Mouse (Mus musculus) forebrain, embryonic 16.5 days (tissue): ENCODE results near the gene Ddx23. TPM values are rescaled to one million over a fixed set of nuclear protein-coding genes. Genes with fewer than 3 reads are reported as not detected.

Experiments
- ATAC-seq: fragments of 200-750 bp; cut with Nextera tagmentation; 2 replicates; pipeline ENCODE4 v1.8.0; 2017; ENCODE audit warnings: mild to moderate bottlenecking, moderate library complexity
- H3K27ac ChIP-seq: fragments of 300-500 bp; sonication (generic); 2 replicates; pipeline ENCODE4 v1.5.1; 2014; ENCODE audit warnings: low read length, control low read depth
- H3K27me3 ChIP-seq: fragments of 300-500 bp; sonication (generic); replicated peaks from 2 replicates; pipeline ENCODE4 v1.6.1; 2014; ENCODE audit warnings: low read length; ENCODE audit not compliant: control insufficient read depth, insufficient read depth
- H3K36me3 ChIP-seq: fragments of 300-500 bp; sonication (generic); 2 replicates; pipeline ENCODE4 v1.6.1; 2014; ENCODE audit not compliant: control insufficient read depth, insufficient read depth
- H3K4me1 ChIP-seq: fragments of 300-500 bp; sonication (generic); replicated peaks from 2 replicates; pipeline ENCODE4 v1.6.1; 2014; ENCODE audit warnings: low read length; ENCODE audit not compliant: control insufficient read depth, insufficient read depth
- H3K4me2 ChIP-seq: fragments of 300-500 bp; sonication (generic); 2 replicates; pipeline ENCODE4 v1.6.1; 2014; ENCODE audit warnings: mild to moderate bottlenecking, low read length, control low read depth
- H3K4me3 ChIP-seq: fragments of 300-500 bp; sonication (generic); replicated peaks from 2 replicates; pipeline ENCODE4 v1.5.1; 2014; ENCODE audit warnings: mild to moderate bottlenecking, low read length, control low read depth
- H3K9ac ChIP-seq: fragments of 300-500 bp; sonication (generic); replicated peaks from 2 replicates; pipeline ENCODE4 v1.6.1; 2014; ENCODE audit warnings: low read depth, low read length, control low read depth
- H3K9me3 ChIP-seq: fragments of 300-500 bp; sonication (generic); 2 replicates; pipeline ENCODE4 v1.6.1; 2016; ENCODE audit warnings: low read length; ENCODE audit not compliant: control insufficient read depth
- WGBS: fragments of 180-500 bp; shearing (Covaris S2); extraction: QIAGEN DNeasy Blood & Tissue Kit; methylation state at CpG from one replicate; pipeline ENCODE4 v1.1.7; 2014; 5-methylcytosine and 5-hydroxymethylcytosine counted together
- polyA plus RNA-seq: library from polyadenylated mRNA; unstranded; fragments of >200 nt; fragmentation: Nextera tagmentation; extraction: Ambion mirVana; gene quantifications from 2 replicates; pipeline ENCODE4 v1.2.1, GENCODE M21; 2015

The Ddx23 gene
- polyA plus RNA-seq, 1 experiment from 2014 or later = 25.5 TPM

- Histone ChIP-seq H3K36me3 (peaks cover 6% of the 10 kb centered on the region; the same call in 1 of the 2 replicates), H3K4me2 (peak overlapping the region; percentile 81), H3K4me3 (peak overlapping the region; percentile 93), H3K4me1 (peaks cover 24% of the 10 kb centered on the region), H3K27ac (no peak overlapping the region), H3K9me3 (no peaks in the 10 kb centered on the region), H3K27me3 (no peaks in the 10 kb centered on the region), H3K9ac (peak overlapping the region; percentile 95)
- ATAC-seq = no peak; the same call in 1 of the 2 replicates
- WGBS = 11% methylated on average over 9 of the region's 10 CpGs
Measured at GRCm38 (mm10) chr15:98608058-98608783, 54.5 kb downstream of the Ddx23 start.

DNA sequence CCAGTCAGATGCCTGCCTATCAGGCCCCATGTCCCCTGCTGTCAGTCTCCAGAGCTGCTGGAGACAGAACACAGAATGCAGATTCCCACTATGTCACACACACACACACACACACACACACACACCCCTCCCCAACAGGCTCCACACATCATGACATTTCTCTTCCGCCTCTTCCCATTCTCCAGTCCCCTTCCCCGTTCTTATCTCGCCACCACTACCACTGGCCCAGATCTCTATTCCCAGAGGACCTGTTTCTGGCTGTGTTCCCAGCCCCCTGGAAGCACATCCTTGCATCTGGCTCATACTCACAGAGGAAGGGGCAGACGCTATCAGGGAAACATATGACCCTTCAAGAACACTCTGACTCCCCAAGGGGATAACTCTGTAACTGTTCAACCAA, 55.1 kb downstream of the Ddx23 start:
- Histone ChIP-seq H3K36me3 (peaks cover 6% of the 10 kb centered on the region; the same call in 1 of the 2 replicates), H3K27ac (no peak overlapping the region), H3K27me3 (no peaks in the 10 kb centered on the region), H3K4me3 (peak overlapping the region; percentile 93), H3K9ac (no peak overlapping the region; the same call in 1 of the 2 replicates), H3K9me3 (no peaks in the 10 kb centered on the region), H3K4me1 (peaks cover 29% of the 10 kb centered on the region), H3K4me2 (peak overlapping the region; percentile 81)
- no peak for ATAC-seq
- 18% methylated on average over 4 of the region's 4 CpGs for WGBS

DNA sequence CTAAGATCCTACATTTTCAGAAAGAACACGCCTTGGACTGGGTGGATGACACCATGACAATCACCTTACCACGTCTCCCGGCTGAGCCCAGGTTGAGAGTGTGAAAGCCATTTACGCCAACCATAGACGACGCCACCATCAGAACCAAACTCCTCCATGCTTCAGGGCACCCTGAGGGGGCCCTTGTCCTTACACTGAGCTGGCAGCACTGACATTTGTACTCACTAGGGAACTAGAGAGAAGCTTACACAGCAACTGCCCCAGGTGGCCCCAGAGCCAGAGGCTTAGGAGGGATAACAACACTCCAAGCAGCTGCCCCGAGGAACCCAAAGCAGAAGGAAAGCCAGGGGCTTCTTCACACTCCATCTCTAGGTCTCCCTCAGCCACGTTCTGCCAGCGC, 56.0 kb downstream of the Ddx23 start:
- no peak for ATAC-seq
- Histone ChIP-seq H3K36me3 (peaks cover 6% of the 10 kb centered on the region; the same call in 1 of the 2 replicates), H3K9ac (no peak overlapping the region), H3K9me3 (no peaks in the 10 kb centered on the region), H3K27me3 (no peaks in the 10 kb centered on the region), H3K4me3 (no peak overlapping the region), H3K27ac (no peak overlapping the region), H3K4me1 (peaks cover 37% of the 10 kb centered on the region), H3K4me2 (no peak overlapping the region)
- WGBS = 68% methylated on average over 9 of the region's 9 CpGs

DNA sequence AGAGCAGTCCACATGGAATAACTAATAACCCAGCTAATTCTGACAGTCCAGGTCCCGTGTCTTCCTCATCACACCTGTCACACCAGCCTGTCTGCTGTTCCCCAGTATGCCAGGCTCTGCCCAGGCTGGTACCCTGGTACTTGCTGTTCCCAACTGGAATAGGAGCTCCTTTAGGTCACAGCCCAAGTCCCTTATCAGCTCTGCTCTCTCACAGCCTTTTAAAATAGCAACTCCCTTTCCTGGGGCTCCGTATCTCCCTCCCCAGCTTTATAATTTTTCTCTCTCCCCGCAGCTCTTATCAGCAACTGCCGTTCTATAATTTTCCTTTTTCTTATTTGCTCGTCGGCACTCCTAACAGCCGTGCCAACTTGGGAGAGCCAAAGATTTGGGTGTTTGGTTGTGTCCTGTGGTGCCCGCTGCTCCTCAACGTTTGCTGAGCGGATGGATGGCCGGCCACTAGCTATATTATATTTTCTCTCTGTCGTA, 56.6 kb downstream of the Ddx23 start:
- H3K27me3 ChIP-seq = no peaks in the 10 kb centered on the region
- no peak overlapping the region for H3K4me2 ChIP-seq
- H3K9me3 ChIP-seq = no peaks in the 10 kb centered on the region
- no peak overlapping the region for H3K9ac ChIP-seq
- 91% methylated on average over 12 of the region's 12 CpGs for WGBS
- no peak for ATAC-seq
- no peak overlapping the region for H3K4me3 ChIP-seq
- peaks cover 6% of the 10 kb centered on the region; the same call in 1 of the 2 replicates for H3K36me3 ChIP-seq
- H3K4me1 ChIP-seq = peaks cover 38% of the 10 kb centered on the region
- no peak overlapping the region for H3K27ac ChIP-seq

- ATAC-seq = no peak
- Histone ChIP-seq H3K27ac (no peak overlapping the region), H3K4me2 (no peak overlapping the region), H3K9me3 (no peaks in the 10 kb centered on the region), H3K4me3 (no peak overlapping the region), H3K4me1 (peaks cover 38% of the 10 kb centered on the region), H3K27me3 (no peaks in the 10 kb centered on the region), H3K36me3 (peaks cover 6% of the 10 kb centered on the region; the same call in 1 of the 2 replicates), H3K9ac (no peak overlapping the region)
- WGBS = 91% methylated on average over 24 of the region's 24 CpGs
Measured at GRCm38 (mm10) chr15:98604041-98604575, 58.6 kb downstream of the Ddx23 start.

DNA sequence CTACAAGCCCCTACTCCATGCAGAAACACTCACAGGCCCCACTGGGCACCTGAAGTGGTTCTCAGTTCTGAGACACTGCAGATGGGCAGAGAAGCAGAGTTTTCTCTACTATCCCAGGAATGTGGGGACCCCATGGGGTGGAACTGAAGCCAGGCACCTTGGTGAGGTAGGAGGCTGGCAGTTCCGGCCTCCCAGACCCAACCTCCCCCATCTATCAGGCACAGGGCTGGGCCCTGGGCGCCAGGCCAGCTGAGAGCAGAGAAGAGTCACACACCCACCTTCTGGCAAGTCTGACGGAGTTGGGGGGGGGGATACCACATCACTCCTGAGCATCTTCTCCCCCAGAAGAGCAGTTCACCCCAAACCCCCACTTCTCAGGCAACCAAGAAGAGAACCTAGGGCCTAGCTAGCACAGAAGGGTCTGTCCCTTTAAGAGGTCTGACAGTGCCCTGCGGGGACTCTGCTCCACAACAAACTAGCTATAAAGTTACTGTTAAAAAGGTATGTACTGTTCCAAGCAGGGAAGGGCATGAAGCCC, 59.7 kb downstream of the Ddx23 start:
- H3K4me3 ChIP-seq = no peak overlapping the region
- peaks cover 30% of the 10 kb centered on the region for H3K4me1 ChIP-seq
- ATAC-seq = no peak
- H3K9me3 ChIP-seq = no peaks in the 10 kb centered on the region
- WGBS = 65% methylated on average over 4 of the region's 4 CpGs
- H3K36me3 ChIP-seq = peaks cover 6% of the 10 kb centered on the region
- no peaks in the 10 kb centered on the region for H3K27me3 ChIP-seq
- no peak overlapping the region for H3K9ac ChIP-seq
- H3K27ac ChIP-seq = no peak overlapping the region
- H3K4me2 ChIP-seq = no peak overlapping the region

DNA sequence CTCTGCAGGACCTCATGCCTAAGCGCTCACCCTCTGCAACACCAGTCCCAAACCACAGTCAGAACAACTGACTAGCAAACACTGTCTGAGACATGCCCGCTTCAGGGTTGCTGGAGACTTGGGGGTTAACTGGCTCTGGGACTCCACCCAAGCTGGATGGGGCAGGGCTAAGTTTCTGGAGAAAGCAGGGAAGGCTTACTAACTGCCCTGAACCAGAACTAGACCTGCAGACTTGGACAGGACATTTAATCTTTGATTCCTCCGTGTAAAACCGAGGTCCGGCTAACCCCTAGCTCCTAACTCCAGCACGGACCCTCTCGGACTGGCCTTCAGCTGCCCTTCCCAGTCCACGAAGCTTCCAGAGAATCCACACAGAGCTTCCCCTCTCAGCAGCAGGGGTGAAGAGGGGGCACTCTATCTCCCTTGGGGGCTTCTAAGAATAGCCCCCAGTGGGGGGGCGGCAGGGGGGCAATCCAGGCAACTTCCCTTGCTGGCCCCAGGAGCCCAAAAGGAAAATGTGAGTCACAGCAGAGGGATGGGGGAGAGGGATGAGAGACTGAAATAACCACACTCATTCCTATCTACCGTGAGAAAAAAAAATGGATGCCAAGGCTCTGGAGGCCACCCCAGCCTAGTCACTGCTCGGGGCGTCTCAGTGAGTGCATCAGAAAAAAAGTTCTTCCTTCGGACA, 60.4 kb downstream of the Ddx23 start:
- Histone ChIP-seq H3K27me3 (no peaks in the 10 kb centered on the region), H3K4me3 (no peak overlapping the region), H3K9me3 (no peaks in the 10 kb centered on the region), H3K27ac (no peak overlapping the region), H3K4me1 (peaks cover 24% of the 10 kb centered on the region), H3K4me2 (no peak overlapping the region), H3K9ac (peak overlapping the region; percentile 25; the same call in 1 of the 2 replicates), H3K36me3 (peaks cover 6% of the 10 kb centered on the region)
- ATAC-seq = no peak
- WGBS = 68% methylated on average over 13 of the region's 13 CpGs

DNA sequence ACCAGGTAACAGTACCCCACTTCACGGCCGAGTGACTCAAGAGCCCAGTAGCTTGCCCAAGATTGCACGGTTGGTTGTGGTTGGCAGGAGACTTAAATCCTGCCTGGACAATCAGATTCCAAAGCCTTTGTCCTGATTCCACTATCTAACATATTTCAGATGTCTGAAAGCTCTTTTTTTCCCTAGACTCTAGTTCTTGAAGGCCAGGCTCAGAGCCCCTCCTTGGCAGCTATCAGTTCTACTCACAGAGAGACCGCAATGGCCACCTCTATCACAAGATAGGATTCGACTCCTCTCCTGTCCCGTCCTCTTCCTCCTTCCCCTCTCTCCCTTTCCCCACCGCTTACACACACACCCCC, 60.9 kb downstream of the Ddx23 start:
- H3K4me1 ChIP-seq = peaks cover 19% of the 10 kb centered on the region
- WGBS = 79% methylated on average over 7 of the region's 7 CpGs
- peak overlapping the region; percentile 25; the same call in 1 of the 2 replicates for H3K9ac ChIP-seq
- peaks cover 6% of the 10 kb centered on the region for H3K36me3 ChIP-seq
- no peaks in the 10 kb centered on the region for H3K9me3 ChIP-seq
- no peaks in the 10 kb centered on the region for H3K27me3 ChIP-seq
- H3K27ac ChIP-seq = no peak overlapping the region
- no peak overlapping the region for H3K4me2 ChIP-seq
- no peak for ATAC-seq
- H3K4me3 ChIP-seq = no peak overlapping the region
